Mouse (Mus musculus): Measurements from ENCODE around the gene Hnrnpul2.
"Not testable (repeated sequence)": the region's sequence is repeated elsewhere in the genome, so short reads cannot be mapped to it uniquely, and the experiment has no call there.

Gene Hnrnpul2

GRCm38 (mm10) chr19:8818801-8819595, 812 bp upstream of the Hnrnpul2 start, which contains the start of gene Ttc9c:
Gene Ttc9c (minus strand): TSS chr19:8819333.
- DNase-seq (ENCODE audit: low spot score): peak; percentile 96

DNA sequence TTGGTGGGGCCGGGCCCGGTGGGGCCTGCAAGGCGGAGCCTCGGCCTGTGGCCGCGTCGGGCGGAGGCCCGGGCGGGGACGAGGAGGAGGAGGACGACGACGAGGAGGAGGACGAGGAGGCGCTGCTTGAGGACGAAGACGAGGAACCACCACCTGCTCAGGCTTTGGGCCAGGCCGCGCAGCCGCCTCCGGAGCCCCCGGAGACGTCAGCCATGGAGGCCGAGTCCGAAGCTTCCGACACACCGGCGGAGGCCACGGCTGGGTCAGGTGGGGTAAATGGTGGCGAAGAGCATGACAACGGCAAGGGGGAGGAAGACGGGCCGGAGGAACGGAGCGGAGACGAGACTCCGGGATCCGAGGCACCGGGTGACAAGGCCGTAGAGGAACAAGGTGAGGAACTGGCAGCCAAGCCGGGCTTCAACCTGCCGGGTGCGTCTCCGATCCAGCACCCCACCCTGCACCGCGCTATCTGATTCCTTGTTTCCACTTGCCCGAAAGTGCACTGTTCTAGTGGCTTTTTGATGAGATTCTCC, 680 bp downstream of the Hnrnpul2 start:
- DNase-seq (ENCODE audit: low spot score): no peak

GRCm38 (mm10) chr19:8821146-8821545, 1.3 kb downstream of the Hnrnpul2 start:
- DNase-seq (ENCODE audit: low spot score): no peak

DNA sequence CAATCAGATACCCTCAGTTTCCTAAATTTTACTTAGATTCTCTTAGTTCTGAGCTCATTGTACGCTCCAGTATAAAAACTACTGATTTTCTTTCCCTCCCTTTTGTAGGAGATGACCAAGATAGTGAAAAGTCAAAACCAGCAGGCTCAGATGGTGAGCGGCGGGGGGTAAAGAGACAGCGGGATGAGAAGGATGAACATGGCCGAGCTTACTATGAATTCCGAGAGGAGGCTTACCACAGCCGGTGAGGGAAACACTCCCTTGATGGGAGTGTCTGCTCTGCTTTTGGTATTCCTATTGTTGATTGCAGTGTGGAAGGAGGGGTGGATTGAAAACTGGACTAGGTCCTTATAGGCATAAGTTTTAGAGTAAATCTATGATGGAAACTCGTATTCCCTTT, 2.9 kb downstream of the Hnrnpul2 start:
- DNase-seq (ENCODE audit: low spot score): no peak

DNA sequence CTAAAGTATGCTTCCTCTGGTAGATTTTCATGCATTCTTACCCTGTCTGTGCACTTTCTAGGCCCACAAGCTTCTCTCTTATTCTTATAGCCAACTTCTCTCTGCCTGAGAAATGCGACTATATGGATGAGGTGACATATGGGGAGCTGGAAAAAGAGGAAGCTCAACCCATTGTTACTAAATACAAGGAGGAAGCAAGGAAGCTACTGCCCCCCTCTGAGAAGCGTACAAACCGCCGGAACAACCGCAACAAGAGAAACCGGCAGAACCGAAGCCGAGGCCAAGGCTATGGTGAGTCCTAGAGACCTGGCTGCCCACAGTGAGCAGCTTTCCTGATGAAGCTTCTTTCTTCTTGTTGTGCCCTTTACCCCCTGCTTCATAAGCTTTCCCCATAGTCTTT, 9.8 kb downstream of the Hnrnpul2 start, which contains the start of gene AC129217.1:
Gene AC129217.1 (plus strand): TSS at position 114 of the 400 bp plus-strand sequence.
- DNase-seq (ENCODE audit: low spot score): no peak

GRCm38 (mm10) chr19:8830664-8831063, 10.9 kb downstream of the Hnrnpul2 start:
- no peak for DNase-seq (ENCODE audit: low spot score)

GRCm38 (mm10) chr19:8831262-8831661, 11.5 kb downstream of the Hnrnpul2 start:
- DNase-seq (ENCODE audit: low spot score): no peak

DNA sequence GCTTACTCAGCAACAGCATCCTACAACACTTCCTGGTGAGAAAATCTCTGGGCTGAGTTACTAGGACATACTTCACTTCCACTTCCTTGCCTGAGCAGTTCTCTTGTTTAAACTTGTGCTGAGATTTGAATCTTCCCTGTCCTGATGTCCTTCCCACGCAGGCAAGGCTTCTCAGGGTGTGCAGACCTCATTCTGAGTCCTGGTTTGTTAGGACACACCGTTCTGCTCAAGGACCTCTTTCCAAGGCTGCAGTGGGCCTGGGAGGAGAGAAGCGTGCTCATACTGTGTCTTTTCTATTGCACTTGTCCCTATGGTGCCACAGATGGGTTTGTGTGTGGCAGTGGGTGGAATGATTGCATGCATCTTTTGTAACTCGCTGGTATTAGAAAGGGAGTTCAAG, 13.2 kb downstream of the Hnrnpul2 start:
- no peak for DNase-seq (ENCODE audit: low spot score)

DNA sequence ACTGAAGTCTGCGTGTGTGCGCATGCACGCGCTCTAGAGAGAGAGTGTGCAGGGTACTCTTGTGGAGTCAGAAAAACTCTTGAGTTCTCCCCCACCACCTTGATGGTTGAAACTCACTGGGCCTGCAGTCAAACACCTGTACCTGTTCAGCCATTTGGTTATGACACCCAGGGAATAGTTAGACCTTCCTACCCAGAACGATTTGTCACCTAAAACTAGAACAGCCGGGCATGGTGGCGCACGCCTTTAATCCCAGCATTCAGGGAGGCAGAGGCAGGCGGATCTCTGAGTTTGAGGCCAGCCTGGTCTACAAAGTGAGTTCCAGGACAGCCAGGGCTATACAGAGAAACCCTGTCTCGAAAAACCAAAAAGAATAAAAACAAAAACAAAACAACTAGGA, 16.5 kb downstream of the Hnrnpul2 start:
- DNase-seq (ENCODE audit: low spot score): not testable (repeated sequence)

DNA sequence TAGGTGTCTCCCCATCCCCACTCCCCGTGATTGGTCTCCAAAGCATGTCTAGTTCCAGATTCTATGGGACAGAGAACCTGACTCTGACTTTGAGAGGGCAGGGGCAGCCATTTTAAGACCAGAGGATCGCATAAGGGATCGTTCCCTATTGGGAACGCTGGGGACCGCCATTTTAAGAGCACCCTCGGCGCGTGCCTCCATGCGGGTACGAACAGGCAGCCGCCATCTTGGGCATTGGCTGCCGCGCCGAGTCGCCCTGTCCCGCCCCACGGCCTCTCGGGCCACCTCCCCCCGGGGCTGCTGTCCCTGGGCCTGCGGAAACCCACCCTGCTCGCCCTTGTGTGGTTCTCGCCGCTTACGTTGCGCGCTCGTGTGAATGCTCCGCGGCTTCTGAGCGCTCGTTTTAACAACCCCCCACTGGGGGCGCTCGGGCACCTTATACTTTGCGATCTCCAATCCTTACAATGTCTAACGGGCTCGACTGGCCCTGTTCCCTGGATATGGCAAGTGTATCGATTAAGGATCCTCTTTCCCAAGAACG, 17.5 kb downstream of the Hnrnpul2 start, which contains the start of gene Bscl2:
Gene Bscl2 (plus strand): TSS at position 217 of the 541 bp plus-strand sequence.
- DNase-seq (ENCODE audit: low spot score): peak; percentile 76

DNA sequence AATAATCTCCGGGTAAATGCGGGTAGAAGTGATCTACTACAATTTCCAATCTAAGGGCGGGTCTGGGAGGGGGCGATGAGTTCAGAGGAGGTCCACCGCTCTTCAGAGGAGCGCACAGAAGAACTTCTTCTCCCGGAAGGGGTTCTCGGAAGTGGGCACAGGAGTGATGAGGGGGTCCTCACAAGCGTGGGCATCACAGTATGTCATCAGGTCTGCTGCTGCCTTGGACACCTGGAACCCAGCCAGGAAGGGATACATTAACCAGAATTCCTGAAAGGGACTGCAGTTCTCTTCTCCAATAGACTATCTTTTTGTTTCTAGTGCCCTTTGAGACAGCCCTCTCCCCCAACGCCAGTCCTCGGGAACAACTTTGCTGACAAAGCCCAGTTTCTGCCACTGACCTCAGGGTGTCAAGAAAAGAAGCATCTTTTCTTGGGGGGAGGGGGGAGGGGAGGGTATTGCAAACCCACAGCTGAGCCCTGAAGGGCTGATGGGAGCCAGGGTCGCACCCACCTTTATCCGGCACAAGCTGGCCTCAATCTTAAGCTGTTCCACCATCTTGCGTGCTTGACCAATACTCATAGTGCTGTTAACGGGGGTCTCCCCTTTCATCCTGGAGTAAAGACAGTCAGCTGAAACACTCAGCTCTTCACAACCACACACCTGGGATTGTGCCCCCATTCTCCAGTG, 18.4 kb downstream of the Hnrnpul2 start:
- DNase-seq (ENCODE audit: low spot score): peak; percentile 24

DNA sequence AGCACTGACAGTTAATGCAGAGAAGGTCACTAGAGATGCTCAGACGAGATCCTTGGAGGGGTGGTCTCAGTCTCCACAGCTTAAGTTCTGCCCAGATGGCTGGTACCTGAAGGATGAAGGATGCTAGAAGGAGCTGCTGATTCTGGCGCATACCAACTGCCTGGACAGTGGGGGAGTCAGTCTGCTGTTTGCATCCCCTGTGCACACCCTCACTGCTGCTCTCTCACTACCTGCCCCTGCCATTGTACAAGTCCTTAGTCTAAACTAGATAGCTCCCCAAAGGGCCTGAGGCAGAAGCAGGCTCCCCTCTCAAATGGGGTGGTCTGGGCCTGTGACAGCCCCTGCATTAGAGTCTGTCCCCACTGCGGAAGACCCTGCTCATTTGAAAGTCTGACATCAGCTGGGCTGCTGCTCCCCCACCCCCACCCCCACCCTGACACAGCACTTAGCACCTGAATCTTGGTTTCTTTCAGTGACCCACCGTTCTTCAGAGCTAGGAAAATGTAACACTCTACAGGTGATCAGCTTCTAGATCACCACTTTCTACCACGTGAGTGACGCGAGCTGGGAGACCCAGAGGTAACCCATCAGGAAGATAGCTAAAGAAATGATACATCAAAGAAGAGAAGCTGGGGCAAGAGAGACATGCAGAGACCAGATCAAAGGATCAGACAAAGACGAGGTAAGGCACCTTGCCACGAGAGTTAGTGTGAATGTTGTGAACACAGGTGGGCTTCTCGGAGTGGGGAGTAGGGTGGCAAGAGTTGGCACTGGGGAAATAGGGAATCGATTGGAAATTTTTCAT, 19.5 kb downstream of the Hnrnpul2 start, which contains the start of gene Gng3:
Gene Gng3 (minus strand): TSS at position 92 of the 805 bp plus-strand sequence.
- no peak for DNase-seq (ENCODE audit: low spot score)

- peak; percentile 71 for DNase-seq (ENCODE audit: low spot score)
Observed at GRCm38 (mm10) chr19:8839908-8840791, 20.3 kb downstream of the Hnrnpul2 start.

- no peak for DNase-seq (ENCODE audit: low spot score)
Observed at GRCm38 (mm10) chr19:8841012-8841411, 21.2 kb downstream of the Hnrnpul2 start.

DNA sequence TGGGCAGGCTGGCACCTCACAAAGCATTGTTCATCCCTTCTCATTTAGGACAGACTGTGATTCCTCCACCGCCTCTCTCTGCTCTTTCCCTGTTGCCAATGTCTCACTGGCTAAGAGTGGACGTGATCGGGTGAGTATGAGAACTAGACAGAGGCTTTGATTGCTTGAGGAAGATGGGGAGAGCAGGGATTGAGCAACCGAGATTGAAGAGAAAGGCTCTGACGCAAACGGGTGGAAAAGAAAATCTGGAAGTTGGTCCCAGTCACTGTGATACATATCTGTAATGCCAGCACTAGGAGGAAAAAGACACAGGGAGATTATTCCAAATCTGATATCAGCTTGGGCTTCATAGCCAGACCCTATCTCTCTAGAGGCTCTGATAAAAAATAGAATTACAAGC, 23.2 kb downstream of the Hnrnpul2 start:
- DNase-seq (ENCODE audit: low spot score): no peak

- DNase-seq (ENCODE audit: low spot score): peak; percentile 74
Observed at GRCm38 (mm10) chr19:8844371-8845129, 24.7 kb downstream of the Hnrnpul2 start.

GRCm38 (mm10) chr19:8848356-8848755, 28.5 kb downstream of the Hnrnpul2 start:
- DNase-seq (ENCODE audit: low spot score): no peak

DNA sequence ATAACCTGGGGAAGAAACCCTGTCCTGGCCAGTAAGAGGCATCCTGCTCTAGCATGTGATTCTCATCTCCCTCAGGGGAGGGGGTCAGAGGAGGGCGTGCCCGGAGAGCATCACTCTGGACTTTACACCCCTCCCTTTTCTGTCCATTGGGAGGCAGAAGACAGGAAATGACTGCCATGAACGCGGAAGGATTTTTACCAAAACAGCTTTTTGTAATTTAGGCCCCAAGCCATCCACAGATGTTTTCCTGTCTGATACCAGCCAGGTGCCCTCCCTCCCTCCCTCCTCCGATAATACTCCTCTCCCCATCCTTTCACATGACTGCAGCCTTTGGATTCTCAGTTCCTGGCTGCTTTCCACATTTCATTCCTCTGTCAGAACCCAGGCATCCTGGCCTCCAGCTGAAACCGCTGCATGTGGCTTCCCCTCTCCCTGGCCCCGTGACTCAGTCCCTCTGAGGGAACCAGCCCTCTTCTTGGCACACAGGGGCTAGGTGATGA, 30.6 kb downstream of the Hnrnpul2 start, which contains the start of gene Lrrn4cl:
Gene Lrrn4cl (plus strand): TSS at position 367 of the 500 bp plus-strand sequence.
- DNase-seq (ENCODE audit: low spot score): no peak

GRCm38 (mm10) chr19:8851639-8852038, 31.8 kb downstream of the Hnrnpul2 start:
- no peak for DNase-seq (ENCODE audit: low spot score)

Measured in c-Kit-positive CD71-positive TER-119-positive erythroid progenitor cells, embryonic 14.5 days (primary cell).